Mouse (Mus musculus): ENCODE measurements around the gene Mmp11.
A peak's percentile ranks its signal among the peaks of the same experiment; 100 is the strongest.
"Not testable (repeated sequence)": the region's sequence is repeated elsewhere in the genome, so short reads cannot be mapped to it uniquely, and the experiment has no call there.

Mmp11 gene

DNA sequence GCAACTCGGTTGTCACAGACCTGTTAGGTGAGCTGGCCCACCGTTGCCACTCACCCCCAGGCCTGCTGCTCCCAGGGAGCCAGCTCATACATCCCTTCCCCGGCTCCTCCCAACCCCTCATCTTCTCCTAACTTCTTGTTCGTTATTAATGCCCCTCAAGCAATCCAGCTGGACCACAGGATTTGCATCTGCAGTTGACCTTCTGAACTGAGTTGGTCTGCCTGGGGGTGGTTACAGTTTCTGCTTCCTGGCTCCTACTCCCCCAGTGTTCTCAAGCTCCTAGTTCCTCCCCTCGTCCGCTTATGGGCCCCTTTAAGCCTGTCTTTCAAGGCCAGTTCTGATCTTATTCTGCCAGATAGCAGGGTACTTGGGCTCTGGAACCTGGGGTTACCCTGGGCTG is 41.7 kb downstream of the Mmp11 start:
- peaks cover 3% of the 10 kb centered on the region for H3K36me3 ChIP-seq (ENCODE audit: control insufficient read depth, insufficient read depth, low read length, poor library complexity, severe bottlenecking)
- DNase-seq (ENCODE audit: low read depth, low spot score), result peak; percentile 25
- H3K27me3 ChIP-seq (ENCODE audit: control insufficient read depth, insufficient read depth, low read length, poor library complexity, severe bottlenecking), result no peaks in the 10 kb centered on the region

DNA sequence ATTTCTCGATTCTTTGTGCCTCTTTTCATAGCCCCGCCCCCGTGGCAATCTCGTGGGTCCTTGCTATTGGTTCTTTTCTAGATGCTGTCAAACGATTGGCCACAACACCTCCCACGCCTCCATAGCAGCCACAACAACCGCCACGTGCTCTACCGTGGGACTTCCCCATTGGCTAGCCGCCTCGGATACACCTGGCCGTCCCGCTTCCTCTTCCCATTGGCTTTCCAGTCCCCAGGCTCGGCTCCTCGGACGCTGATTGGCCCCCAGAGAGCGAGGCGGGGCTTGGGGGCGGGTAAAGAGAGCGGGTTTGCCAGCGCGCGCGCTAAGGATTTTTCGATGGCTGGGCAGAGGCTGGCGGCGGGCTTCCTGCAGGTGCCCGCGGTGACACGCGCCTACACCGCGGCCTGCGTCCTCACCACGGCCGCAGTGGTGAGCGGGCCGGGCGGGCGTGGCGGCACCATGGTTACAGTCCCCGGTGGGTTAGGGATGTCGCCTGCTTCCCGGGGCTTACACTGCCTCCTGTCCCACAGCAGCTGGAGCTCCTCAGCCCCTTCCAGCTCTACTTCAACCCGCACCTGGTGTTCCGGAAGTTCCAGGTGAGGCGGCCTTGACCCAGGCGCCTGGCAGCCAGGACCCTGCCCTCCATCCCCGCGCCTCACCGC is 43.1 kb downstream of the Mmp11 start, which contains the start of gene Derl3:
Gene Derl3, plus strand, starts transcription at position 325 of the 662 bp plus-strand sequence.
- DNase-seq (ENCODE audit: low read depth, low spot score), result peak; percentile 99
- H3K27me3 ChIP-seq (ENCODE audit: control insufficient read depth, insufficient read depth, low read length, poor library complexity, severe bottlenecking), result no peaks in the 10 kb centered on the region
- peaks cover 3% of the 10 kb centered on the region; the same call in 1 of the 2 replicates for H3K36me3 ChIP-seq (ENCODE audit: control insufficient read depth, insufficient read depth, low read length, poor library complexity, severe bottlenecking)

DNA sequence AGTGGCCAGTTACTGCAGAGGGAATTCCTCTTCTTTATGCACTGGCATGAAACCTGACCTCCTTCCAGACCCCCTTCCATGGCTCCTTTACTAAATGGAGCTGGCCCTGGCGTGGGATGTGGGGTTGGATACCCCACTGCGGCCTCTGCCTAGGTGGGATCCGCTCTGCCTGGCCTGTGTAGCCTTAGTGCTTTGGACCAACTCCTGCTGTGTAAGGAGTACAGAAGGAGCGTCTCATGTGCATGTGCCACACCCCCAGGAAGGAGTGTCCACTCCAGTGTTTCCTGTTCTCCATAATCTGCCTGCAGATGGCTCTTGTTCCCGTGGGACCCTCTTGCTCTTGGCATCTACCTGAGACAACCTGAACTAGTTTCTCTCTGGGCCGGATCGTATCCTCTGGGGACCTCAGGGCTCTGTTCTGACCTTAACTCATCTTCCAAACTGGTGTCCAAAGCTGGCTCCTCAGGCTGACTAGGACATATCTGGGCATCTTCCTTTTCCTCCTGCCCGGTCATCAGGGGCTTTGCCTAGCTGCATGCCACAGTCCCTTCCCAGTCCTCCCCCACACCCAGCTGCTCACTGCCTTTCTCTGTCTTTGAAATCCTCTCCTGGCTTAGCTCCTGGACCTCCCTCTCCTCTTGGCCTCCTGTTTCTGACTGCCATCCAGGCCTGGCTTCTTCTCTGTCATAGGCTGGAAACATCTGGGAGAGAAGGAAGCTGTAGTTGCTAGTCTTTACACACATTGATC is 46.7 kb downstream of the Mmp11 start:
- no peaks in the 10 kb centered on the region for H3K36me3 ChIP-seq (ENCODE audit: control insufficient read depth, insufficient read depth, low read length, poor library complexity, severe bottlenecking)
- H3K27me3 ChIP-seq (ENCODE audit: control insufficient read depth, insufficient read depth, low read length, poor library complexity, severe bottlenecking), result no peaks in the 10 kb centered on the region
- DNase-seq (ENCODE audit: low read depth, low spot score), result no peak

DNA sequence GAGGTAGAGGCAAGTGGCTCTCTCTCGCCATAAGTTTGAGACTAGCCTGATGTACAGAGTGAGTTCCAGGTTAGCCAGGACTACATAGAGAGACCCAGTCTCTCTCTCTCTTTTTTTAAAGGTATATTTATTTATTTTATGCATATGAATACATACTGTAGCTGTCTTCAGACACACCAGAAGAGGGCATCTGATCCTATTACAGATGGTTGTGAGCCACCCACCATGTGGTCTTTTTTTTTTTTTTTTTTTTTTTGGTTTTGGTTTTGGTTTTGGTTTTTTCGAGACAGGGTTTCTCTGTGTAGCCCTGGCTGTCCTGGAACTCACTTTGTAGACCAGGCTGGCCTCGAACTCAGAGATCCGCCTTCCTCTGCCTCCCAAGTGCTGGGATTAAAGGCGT is 48.8 kb downstream of the Mmp11 start:
- not testable (repeated sequence) for DNase-seq (ENCODE audit: low read depth, low spot score); H3K36me3 ChIP-seq (ENCODE audit: control insufficient read depth, insufficient read depth, low read length, poor library complexity, severe bottlenecking); H3K27me3 ChIP-seq (ENCODE audit: control insufficient read depth, insufficient read depth, low read length, poor library complexity, severe bottlenecking)

DNA sequence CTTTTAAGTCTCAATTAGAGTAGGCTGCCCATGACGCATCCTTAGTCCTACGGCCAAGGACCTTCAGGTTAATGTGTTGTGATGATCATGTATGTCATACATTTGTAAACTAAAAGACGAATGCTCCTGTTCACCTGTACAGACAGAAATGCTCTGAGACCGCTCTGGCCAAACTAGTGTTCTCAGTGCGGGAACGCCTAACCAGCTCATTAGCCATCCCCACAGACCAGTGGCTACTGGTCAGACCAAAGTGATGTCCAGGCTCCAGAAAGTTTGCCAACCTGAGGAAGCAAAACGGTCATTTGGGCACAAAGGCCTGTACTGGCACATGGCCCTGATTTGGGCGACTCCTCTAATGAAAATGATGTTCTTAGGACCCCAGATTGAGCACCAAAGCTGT is 51.6 kb downstream of the Mmp11 start:
- DNase-seq (ENCODE audit: low read depth, low spot score), result no peak
- Histone ChIP-seq H3K36me3 (ENCODE audit: control insufficient read depth, insufficient read depth, low read length, poor library complexity, severe bottlenecking) (no peaks in the 10 kb centered on the region), H3K27me3 (ENCODE audit: control insufficient read depth, insufficient read depth, low read length, poor library complexity, severe bottlenecking) (no peaks in the 10 kb centered on the region)

DNA sequence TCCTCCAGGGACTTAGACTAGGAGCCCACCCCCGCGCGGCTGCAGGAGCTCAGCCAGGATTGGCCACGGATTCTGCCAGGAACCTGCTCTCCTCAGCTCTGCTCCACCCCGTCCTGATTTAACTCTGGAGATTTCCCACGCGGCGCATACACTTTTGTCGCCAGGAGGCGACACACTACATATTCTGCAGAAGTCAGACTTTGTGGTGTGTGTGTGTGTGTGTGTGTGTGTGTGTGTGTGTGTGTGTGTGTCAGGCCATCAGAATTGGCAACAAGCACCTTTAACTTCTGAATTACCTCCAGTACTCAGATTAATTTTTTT is 53.1 kb downstream of the Mmp11 start:
- no peaks in the 10 kb centered on the region for H3K36me3 ChIP-seq (ENCODE audit: control insufficient read depth, insufficient read depth, low read length, poor library complexity, severe bottlenecking)
- DNase-seq (ENCODE audit: low read depth, low spot score), result peak; percentile 83

DNA sequence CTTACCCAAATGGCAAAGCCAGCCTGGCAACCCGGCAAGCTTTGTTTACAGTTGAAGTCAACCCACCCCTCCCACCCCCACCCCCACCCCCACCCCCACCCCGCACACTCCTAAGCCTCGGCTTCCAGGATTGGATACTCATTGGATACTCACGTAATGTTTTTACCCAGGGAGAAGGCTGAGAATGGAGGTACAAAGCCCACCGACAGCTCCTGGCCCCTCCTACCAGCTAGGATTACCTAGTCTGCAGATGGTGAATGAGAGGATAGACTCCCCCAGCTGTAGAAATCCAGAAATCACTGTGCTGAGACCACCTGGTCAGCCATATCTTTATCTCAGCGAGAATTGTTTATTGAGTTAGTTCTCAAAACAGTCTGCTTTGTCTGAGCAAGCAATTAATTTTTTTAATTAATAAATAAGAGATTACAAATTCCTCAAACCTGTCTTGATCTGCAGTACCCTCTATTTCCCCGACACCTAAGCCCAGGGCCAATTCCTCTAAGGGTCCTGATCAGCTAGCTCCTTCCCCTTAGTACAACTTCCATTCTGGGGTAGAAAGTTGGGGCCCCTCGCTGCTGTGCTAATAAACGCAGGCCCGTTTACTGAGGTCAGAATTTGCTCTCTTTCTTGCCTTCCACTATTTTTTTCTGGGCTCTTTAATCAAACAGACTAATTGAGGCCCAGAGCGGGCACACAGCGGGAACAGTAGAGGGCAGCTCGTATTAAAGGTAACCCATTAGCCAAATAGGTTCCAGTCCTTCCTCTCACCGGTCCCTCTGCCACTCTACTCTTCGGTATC is 53.7 kb downstream of the Mmp11 start:
- no peak for DNase-seq (ENCODE audit: low read depth, low spot score)
- Histone ChIP-seq H3K36me3 (ENCODE audit: control insufficient read depth, insufficient read depth, low read length, poor library complexity, severe bottlenecking) (no peaks in the 10 kb centered on the region), H3K27me3 (ENCODE audit: control insufficient read depth, insufficient read depth, low read length, poor library complexity, severe bottlenecking) (no peaks in the 10 kb centered on the region)

More for the DNA sequence above, 53.1 kb downstream of the Mmp11 start:
- no peaks in the 10 kb centered on the region for H3K27me3 ChIP-seq (ENCODE audit: control insufficient read depth, insufficient read depth, low read length, poor library complexity, severe bottlenecking)

DNA sequence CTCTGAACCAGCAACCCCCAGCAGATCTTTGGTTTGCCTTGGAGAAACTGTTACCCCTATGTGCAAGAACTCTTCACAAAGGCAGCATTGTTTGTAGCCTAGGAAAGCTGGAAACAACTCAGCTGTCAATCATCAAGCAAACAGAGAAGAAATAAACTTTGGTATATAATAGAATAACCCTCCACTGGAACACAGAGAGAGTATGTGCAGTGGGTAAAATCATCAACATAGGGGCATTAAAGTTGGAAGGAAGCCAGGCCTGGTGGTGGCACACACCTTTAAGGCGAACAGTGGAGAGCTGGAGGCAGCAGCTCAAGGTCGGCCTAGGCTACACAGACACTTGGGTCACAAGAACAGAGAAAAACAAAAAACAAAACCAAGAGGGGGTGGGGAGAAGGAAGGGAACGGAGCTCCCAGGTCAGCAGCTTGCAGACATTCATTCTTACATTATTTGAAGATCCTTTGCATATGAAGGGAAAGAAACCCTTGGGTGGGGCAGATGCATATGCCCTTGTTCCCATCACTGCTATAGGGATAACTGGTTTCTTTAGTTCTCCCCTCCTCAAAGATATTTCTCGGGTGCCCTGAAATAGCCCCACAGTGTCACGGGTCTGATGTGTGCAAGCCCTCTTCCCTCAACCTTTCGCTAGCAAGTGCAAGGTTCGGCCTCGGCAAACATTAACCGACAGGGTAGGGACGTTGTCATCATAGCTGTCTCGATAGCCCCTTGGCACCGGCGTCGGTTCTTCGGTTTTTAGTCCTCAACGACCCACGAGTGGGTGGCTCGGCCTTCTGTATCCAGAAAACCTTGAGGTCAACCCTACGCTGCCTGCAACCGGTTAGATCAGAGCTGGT is 54.5 kb downstream of the Mmp11 start:
- DNase-seq (ENCODE audit: low read depth, low spot score), result no peak
- H3K27me3 ChIP-seq (ENCODE audit: control insufficient read depth, insufficient read depth, low read length, poor library complexity, severe bottlenecking), result no peaks in the 10 kb centered on the region
- H3K36me3 ChIP-seq (ENCODE audit: control insufficient read depth, insufficient read depth, low read length, poor library complexity, severe bottlenecking), result no peaks in the 10 kb centered on the region

DNA sequence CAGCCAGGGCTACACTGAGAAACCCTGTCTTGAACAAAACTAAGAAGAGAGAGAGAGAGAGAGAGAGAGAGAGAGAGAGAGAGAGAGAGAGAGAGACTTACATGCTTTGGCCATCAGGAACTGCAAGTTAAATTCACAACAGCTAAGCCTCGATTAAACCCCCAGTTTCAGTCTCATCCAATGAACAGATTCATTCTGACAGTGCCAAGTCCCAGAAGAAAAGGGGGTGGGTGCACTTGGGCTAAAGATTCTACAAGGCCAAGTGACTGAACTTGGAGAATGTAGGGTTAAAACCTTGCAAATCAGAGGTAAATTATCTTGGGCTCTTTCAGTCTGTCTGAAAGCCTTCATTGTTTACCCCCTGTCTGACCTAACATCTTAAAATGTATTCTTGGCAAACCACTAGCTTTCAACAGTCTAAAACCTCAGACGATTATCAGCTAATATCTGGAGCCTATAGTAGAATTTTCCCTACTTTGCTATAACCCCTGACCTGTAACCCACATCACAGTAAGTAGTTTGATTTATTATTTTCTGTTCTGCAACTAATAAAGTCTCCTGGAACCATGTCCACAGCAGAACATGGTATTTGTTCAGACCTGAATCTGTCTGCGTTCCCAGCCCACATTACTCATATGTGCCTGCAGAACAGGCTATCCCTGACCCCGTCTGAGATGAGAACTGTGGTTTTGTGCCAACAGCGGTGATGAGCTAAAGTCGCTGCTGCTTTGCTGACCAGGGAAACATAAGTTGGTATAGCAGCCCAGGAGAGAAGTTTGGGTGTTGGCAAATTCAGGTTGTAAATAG is 55.3 kb downstream of the Mmp11 start:
- no peak for DNase-seq (ENCODE audit: low read depth, low spot score)
- Histone ChIP-seq H3K27me3 (ENCODE audit: control insufficient read depth, insufficient read depth, low read length, poor library complexity, severe bottlenecking) (no peaks in the 10 kb centered on the region), H3K36me3 (ENCODE audit: control insufficient read depth, insufficient read depth, low read length, poor library complexity, severe bottlenecking) (no peaks in the 10 kb centered on the region)

DNA sequence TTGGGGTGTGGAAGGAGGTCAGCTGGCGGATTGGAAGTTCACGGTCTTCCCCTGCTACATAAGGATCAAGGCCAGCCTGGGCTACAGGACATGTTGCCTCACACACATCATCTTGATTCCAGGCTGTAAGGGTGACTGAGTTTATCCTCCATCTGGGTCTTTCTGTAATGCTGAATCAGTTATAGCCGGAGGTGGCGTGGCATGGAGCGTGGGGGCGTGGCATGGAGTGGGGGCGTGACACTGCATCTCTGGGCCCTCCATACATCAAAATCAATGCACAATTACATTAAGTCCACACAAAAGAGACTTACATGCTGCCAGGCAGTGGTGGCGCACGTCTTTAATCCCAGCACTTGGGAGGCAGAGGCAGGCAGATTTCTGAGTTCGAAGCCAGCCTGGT is 55.9 kb downstream of the Mmp11 start:
- Histone ChIP-seq H3K27me3 (ENCODE audit: control insufficient read depth, insufficient read depth, low read length, poor library complexity, severe bottlenecking) (no peaks in the 10 kb centered on the region), H3K36me3 (ENCODE audit: control insufficient read depth, insufficient read depth, low read length, poor library complexity, severe bottlenecking) (no peaks in the 10 kb centered on the region)
- DNase-seq (ENCODE audit: low read depth, low spot score), result no peak

DNA sequence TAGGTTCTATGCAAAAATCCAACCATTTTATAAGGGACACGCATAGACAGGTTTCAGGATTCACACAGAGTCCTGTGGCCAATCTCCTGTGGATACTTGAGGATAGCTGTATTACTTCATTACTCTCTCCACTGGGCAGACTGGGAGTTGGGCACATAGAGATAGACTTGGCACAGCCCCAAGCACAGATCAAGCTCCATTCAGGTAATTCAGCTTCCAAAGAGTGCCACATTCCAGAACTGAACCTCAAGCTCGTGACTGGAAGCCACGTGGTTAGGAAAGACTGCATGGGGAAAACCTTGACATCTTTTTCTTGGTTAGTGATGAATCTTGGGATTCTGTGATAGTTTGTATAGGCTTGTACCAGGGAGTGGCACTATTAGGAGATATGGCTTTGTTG is 57.5 kb downstream of the Mmp11 start:
- H3K27me3 ChIP-seq (ENCODE audit: control insufficient read depth, insufficient read depth, low read length, poor library complexity, severe bottlenecking), result no peaks in the 10 kb centered on the region
- no peak for DNase-seq (ENCODE audit: low read depth, low spot score)
- H3K36me3 ChIP-seq (ENCODE audit: control insufficient read depth, insufficient read depth, low read length, poor library complexity, severe bottlenecking), result no peaks in the 10 kb centered on the region

DNA sequence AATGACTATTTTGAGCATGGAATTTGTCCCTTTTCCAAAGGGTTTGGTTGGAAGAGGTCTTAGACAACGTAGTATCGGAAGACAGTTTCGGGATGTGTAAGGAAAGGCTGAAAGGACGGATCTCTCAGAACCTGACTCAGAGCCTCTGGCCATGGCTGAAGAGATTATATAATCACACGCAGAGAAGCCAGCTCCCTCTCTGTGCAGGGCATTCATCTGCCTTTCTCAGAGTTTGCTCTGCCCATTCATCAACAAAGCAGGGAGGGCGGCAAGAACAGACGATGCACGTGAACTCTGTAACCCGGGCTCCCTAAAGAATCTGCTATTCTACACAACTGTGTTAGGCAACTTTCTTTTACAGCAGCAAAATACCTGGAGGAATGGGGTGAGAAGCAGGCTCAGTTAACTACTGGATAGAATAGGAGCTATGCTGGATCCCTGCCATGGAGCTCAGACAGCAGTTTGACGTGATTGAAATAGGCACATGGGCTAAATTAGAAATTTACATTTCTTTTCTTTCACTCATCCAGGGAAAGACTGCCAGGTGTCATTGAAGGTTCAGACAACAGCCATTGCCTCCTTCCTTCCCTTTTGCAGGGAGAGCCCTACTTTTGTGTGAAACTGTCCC is 62.6 kb downstream of the Mmp11 start:
- Histone ChIP-seq H3K27me3 (ENCODE audit: control insufficient read depth, insufficient read depth, low read length, poor library complexity, severe bottlenecking) (no peaks in the 10 kb centered on the region), H3K36me3 (ENCODE audit: control insufficient read depth, insufficient read depth, low read length, poor library complexity, severe bottlenecking) (no peaks in the 10 kb centered on the region)
- no peak for DNase-seq (ENCODE audit: low read depth, low spot score)

Data from splenic B cell, adult 2 months (primary cell).